Mouse (Mus musculus) cerebellum, postnatal 36 days (tissue): ENCODE results near the gene Gba.
"Not testable (repeated sequence)": the region's sequence is repeated elsewhere in the genome, so short reads cannot be mapped to it uniquely, and the experiment has no call there.

Experiments
- DNase-seq, 2 experiments: peaks; one replicate each; pipeline ENCODE4 v3.0.0; 2021 to 2022; ENCODE audit warnings: mixed read lengths in 2 of 2

Gba gene

DNA sequence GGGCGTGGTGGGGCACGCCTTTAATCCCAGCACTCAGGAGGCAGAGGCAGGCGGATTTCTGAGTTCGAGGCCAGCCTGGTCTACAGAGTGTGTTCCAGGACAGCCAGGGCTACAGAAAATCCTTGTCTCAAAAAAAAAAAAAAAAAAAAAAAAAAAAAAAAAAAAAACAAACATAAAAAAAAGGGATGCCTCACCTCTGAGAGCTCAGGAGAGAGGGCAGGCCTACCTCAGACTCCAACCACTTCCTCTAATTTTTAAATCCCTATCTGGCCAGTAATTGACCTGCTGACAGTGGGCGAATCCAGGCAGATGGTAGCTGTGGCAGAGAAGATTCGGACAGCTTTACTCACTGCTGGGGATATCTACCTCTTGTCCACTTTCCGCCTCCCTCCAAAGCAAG is 13.7 kb downstream of the Gba start:
- not testable (repeated sequence) for DNase-seq

DNA sequence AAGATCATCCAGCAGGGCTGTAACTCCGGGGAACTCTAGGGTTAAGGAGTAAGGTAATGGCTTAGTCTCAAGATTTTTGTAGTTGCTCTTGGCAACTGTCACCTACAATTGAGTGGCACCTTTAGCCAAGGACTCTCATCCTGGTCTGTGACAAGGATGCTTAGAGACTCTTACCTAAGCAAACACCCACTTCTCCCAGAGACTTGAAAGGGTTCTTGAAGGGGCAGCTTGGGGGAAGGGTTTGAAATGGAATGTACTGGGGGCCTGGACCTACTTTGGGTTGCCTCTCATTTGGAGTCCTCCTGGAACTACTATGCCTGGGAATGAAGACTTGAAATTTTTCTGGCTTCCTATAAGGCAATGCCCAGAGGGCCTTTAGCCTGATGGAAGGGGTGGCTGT is 15.5 kb downstream of the Gba start:
- no peak for DNase-seq

GRCm38 (mm10) chr3:89219546-89219945 is 16.8 kb downstream of the Gba start:
- DNase-seq: no peak

- no peak for DNase-seq
These were observed 18.4 kb downstream of the Gba start for GRCm38 (mm10) chr3:89221167-89221566.

DNA sequence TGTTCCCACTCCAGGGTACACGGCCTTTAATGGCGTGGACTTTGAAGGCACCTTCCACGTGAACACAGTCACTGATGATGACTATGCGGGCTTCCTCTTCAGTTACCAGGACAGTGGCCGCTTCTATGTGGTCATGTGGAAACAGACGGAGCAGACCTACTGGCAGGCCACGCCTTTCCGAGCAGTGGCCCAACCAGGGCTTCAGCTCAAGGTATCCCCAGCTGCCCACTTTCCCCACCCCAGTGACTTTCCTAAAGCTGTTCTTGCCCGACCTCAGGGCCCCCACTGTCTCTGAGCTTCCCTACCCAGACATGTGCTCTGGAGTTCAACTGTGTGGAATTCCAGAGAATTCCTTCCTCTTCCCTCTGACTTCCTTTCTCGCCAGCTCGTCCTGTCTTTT is 22.1 kb downstream of the Gba start:
- no peak for DNase-seq

DNA sequence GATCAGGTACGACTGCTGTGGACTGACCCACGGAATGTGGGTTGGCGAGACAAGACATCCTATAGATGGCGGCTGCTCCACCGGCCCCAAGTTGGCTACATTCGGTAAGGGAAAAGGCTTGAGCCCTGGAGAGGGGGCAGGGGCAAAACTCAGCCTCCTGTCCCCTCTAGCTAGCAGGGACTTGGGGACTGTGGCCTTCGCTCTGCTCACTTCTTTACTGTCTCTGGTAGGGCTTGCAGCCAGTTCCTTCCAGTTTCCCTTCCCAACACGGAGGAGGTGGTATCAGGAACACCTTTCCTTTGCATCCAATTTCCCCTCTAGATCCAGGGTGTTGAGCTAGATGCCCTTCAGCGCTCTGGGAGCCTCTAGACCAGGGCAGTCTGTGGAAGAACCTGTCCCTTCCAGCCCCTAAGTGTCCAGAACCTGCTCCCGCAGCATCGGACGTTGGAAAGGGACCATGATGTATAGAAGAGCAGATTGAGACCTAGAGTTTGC is 22.6 kb downstream of the Gba start:
- no peak for DNase-seq

DNA sequence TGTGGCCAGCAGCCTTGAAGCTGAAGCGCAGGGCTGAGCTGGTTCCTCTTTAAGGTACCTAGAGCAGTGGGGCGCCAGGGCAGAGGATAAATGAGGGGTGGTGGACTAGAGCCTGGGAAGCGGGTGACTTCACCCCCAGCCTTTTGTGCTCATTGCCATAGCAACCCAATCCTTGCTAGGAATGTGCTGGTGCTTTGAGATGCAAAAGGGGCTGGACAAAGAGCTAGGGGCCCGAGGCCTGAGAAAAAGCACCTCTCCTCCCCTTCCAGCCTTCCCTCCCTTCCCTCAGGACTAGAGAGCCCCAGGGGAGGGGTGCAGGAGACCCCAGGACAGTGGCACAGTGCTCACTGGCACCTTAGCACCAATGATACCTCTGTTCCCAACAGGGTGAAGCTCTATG is 23.2 kb downstream of the Gba start:
- DNase-seq: no peak

GRCm38 (mm10) chr3:89226361-89226760 is 23.6 kb downstream of the Gba start:
- no peak for DNase-seq

DNA sequence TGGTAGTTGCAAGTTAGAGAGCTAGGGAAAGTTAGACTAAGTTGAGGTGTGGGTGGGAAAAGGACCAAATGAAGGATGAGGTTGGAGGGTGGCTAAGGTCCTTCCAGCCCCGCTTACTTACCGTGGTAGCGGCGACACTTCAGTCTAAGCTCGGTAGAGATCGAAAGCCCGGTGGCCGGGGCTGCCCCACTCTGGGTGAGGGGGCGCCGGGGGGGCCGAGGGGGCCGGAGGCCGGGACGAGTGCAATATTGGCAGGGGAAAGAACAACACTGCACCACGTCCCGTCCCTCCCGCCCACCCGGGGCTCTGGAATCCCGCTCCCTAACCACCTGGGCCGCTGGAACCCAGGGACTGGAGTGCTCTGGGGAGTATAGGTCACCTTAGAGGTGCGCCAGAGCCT is 24.2 kb downstream of the Gba start, which contains the start of gene Mtx1:
Gene Mtx1, minus strand, starts transcription at position 189 of the 400 bp plus-strand sequence.
- no peak for DNase-seq

DNA sequence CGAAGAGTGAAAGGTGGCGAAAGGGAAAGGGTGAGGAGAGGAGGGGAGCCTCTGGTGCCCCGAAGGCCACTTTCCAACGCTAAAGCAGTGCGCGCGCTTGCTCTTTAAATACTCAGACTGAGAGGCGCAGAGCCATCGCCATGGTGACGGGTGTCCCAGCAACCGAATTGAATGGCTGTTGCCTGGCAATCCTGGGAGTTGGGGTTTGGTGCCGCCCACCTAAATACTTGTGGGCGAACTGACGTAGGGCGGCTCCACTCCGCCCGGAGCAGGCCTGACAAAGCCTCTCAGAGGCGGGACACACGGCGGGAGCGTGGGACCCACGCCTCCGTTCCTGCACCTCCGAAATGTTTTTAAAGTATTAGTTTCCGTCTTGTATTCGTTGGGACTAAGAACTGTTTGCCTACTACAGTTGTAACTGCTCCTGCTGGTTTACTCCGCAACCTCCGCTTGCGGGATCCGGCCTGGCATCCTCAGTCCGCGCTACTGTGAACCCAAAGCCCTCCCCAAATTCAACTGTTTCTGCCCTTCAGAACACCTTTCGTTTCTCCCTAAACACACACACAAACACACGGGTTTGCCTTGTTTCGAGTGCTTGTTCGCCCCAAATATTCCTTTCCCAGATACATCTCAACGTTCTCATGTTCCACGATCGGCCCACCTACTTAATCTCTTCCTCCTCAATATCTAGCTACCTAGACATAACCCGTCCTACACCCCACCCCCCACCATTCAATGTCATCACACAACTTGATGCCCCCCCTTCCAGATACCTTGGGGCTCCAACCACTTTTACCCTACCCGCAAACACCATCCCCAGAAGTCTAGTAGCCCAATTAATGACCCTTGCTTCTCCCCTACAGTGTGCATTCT is 24.8 kb downstream of the Gba start:
- peak; percentile 41 to 54 for DNase-seq

DNA sequence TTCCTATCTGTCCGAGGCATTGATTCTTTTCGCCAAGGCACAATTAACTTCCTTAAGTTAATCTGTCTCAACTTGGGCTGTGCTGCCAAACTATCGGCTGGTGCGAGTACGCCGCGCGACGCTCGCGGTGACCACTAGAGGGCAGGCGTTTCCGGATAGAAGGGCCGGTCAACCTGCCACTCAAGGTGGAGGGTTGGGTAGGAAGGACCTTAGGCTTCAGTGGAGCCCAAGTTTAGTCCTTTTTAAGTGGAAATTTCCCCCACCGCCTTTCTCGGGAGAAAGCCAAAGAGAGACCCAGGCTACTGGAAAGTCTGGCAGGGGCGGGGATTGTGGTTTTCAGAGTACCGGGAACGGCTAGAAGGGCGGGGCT is 25.4 kb downstream of the Gba start:
- DNase-seq: peak; percentile 87 to 90

DNA sequence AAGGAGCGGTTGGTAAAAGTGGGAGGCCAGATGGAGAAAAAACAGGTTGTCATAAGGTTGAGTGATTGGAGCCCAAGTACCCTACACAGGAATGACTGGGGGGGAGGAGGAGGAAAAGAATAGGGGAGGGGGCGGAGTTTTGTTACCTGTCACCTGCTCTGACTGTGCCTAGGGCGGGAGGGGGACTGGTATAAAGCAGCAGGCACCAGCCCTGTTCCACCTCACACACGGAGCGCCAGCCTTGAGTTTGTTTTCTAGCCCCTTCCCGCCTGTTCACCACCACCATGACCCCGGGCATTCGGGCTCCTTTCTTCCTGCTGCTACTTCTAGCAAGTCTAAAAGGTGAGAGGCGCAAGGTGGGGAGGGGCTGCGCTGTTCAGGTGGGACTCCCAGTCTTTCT is 26.1 kb downstream of the Gba start, which contains the start of gene Muc1:
Gene Muc1, plus strand, starts transcription at position 222 of the 400 bp plus-strand sequence.
- DNase-seq: no peak

DNA sequence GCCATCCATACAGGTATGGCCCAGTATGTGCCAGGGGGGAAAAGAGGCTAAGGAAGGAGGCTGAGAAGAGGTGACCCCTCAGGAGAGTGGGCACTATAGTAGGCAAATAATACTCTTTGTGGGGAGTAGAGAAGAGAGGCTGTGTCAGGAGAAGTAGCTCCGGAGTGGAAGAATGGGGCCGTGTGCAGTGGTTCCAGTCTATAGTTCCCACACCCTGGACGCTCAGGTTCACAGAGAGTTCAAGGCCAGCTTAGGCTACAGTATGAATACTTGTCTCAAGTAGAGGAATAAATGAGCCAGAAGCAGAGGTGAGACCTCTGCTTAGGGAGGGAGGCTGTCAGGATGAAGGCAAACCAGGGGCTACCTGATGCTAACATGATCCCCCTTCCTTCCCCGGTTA is 26.5 kb downstream of the Gba start:
- DNase-seq: no peak

- no peak for DNase-seq
These were observed 27.8 kb downstream of the Gba start for GRCm38 (mm10) chr3:89230561-89230960.

DNA sequence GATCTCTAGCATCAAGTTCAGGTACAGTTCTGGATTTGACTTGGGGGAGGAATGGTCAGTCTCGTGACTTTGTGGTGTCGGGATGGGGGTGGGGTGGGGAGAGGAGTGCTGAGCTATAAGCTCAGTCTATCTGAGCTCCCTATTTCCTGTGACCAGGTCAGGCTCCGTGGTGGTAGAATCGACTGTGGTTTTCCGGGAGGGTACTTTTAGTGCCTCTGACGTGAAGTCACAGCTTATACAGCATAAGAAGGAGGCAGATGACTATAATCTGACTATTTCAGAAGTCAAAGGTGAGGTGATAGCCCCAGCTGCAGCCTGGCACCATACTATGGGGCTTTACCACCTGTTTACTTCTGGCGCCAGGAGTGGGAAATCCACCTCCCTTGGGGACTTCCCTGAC is 28.6 kb downstream of the Gba start:
- no peak for DNase-seq

DNA sequence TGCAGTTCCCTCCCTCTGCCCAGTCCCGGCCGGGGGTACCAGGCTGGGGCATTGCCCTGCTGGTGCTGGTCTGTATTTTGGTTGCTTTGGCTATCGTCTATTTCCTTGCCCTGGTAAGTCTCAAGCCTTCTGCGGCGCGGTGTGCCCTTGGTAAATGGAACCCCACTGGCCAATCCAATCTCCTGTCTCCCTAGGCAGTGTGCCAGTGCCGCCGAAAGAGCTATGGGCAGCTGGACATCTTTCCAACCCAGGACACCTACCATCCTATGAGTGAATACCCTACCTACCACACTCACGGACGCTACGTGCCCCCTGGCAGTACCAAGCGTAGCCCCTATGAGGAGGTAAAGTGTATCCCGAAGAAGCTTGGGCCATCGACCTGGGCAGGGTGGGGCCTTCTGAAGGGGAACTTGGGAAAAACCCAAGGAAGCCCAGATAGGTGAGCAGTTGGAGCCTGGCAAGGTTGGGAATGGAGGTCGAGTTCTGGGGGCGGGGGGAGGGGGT is 29.1 kb downstream of the Gba start:
- DNase-seq: no peak

DNA sequence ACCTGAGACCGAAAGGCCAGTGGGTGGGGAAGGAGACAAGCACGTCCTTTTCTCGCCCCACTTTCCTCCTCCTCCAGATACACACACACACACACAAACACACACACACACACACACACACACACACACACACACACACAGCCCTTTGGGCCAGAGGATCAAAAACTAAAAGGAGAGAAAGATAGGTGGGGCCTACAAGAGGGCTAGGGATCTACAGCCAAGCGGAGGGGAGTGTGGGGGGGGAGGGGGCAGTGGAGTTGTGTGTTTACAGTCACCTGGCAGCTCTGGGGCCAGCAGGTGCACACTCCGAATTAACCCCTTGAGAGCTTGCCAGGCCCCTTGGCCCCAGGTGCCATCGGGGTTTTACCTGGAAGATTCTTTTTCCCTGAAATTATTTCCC is 29.9 kb downstream of the Gba start:
- no peak for DNase-seq

DNA sequence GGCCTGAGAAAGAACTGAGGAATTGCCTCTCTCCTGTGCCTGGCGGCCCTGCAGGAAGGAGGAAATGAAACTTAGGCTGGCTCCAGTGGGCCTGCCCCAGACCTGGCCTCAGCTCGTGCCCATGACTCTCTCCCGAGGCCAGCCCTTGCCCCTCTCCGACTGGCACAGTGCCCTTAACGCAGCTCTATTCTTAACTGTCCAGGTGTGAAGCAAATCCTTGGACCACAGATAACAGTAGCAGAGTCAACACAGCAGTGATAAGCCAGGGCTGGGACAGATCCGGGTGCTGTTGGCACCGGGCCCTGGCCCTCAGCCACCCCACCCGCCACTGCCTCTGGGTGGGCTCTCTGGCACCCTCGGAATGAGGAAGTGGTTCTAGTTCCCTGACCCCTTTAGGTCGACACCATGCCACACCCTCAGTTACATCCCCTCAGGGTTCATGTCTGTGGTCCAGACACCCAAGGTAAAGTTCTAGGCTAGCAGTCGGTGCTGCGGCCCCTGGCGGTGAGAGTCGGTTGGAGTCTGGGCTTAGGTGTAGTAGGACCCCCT is 30.9 kb downstream of the Gba start:
- DNase-seq: no peak

- DNase-seq: no peak
These were observed 33.8 kb downstream of the Gba start for GRCm38 (mm10) chr3:89236516-89236915.

DNA sequence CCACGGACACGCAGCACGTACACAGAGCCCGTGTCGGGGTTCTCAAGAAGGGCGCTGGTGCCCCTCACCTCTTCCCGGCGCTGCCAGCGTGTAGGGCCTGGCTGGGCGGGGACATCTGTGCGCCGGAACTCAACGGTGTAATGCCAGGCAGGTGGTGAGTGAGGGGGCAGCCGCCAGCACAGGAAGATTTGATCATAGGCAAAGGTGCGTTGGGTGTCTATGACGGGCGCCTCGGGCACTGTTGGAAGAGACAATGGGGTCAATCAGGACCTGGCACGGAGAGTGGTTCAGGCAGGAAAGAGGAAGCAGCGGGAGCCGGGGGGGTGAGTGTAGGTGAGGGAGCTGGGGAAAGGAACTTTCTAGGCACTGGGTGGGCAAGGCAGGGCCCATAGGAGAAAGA is 35.0 kb downstream of the Gba start:
- DNase-seq: no peak

- no peak for DNase-seq
These were observed 35.8 kb downstream of the Gba start for GRCm38 (mm10) chr3:89238494-89238893.

DNA sequence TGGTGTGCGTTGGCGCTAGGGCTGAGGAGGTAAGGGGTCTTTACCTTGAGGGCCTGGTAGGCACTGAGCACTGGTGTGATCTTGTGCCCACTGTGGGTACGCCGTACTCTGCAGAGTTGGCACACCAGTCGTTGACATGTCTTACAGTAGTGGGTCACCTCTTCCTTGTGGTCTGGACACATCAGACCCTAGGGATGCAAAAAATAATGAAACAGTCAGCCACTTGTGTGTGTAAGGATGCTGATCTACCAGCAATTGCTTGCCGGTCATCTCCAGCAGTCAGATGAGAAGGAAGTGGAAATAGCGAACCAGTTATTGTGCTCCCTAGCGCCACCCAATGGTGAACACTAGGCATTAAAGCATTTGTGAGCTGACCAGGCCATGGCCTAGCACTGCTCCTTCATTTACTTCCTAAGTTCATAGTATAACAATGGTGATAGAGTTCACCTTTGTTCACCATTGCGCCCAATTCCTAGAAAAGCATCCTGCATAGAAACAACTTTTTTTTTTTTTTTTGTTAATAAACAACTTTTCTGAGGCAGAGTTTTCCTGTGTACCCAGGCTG is 39.7 kb downstream of the Gba start:
- peak; percentile 75 to 84 for DNase-seq

GRCm38 (mm10) chr3:89243609-89244008 is 40.9 kb downstream of the Gba start:
- DNase-seq: no peak
